Mouse (Mus musculus) urinary bladder, adult 2 months (tissue): ENCODE results near the gene Pttg1. TPM values are rescaled to one million over a fixed set of nuclear protein-coding genes. Genes with fewer than 3 reads are reported as not detected.

ENCODE experiments used
- DNase-seq: peaks from one replicate; pipeline ENCODE4 v3.0.0; 2022; ENCODE audit warnings: low spot score
- polyA plus RNA-seq: library from polyadenylated mRNA; depleted of rRNA; stranded (reverse); fragments of >200 nt; gene quantifications from 2 replicates; pipeline ENCODE4 v1.2.3, GENCODE M21; 2012

Pttg1 gene
- polyA plus RNA-seq, 1 experiment, result 144 TPM

GRCm38 (mm10) chr11:43408888-43409287, 17.2 kb downstream of the Pttg1 start:
- DNase-seq, result no peak

DNA sequence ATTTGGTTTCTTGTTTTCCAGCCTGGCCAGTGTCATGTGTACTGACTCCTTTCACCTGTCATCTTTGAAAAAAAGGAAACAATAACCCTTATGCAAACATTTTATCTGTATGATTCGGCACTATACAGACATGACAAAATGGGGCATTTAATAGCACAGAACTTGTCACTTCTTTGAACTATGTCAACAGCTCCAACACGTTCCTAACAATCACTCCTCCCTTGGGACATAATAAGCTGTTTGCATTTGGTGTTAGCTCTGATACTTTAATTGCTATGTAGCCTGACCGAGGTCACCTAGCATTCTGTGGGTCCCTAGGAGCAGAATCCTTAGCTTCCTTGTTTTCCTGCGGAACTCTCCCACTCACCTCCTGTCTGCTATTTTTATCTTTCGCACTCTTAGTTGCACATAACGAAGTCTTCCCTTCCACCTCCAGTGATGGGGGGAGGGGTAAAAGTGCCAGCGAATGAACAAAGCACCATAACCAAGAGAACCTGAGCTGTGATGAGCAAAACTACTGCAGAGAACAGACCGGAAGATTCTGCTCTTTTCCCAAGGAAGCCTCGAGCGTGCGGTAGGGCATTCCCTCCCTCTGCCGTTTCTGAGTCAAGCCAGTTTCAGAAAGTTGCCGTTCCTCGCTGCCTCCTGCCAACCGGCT, 21.8 kb downstream of the Pttg1 start:
- DNase-seq, result no peak

- no peak for DNase-seq
Observed at GRCm38 (mm10) chr11:43400131-43400530, 25.9 kb downstream of the Pttg1 start.

DNA sequence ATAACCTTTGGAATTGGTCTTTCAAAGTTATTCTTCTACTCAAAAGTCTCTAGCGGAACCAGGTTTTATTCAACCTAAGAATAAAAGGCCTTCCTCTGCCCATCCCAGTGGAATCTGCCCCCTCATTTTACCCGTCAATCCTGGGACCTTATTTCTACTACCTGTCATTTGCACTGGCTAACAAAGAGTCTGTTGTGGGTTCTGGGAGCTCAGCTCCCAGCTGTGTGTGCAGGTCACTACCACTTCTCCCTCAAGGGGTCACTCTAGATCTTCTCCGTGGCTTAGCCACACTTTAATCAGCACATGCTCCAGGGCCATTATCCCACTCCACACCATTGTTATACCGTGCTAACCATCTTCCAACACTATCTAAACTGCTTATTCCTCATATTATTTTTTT, 26.8 kb downstream of the Pttg1 start:
- no peak for DNase-seq

- no peak for DNase-seq
Observed at GRCm38 (mm10) chr11:43396672-43397071, 29.4 kb downstream of the Pttg1 start.

DNA sequence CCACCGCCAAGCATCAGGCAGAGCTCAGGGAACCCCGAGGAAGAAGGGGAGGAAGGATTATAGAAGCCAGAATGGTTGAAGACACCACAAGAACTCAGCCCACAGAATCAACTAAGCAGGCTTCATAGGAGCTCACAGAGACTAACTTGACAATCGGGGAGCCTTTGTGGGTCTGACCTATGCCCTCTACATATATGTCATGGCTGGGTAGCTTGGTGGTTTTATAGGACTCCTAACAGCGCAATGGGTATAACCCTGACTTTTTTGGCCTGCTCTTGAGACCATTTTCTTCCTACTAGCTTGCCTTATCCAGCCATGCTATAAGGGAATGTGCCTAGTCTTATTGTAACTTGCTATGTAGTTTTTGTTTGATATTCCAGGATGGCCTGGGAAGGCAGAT, 29.8 kb downstream of the Pttg1 start:
- no peak for DNase-seq

GRCm38 (mm10) chr11:43395073-43395948, 30.7 kb downstream of the Pttg1 start:
- no peak for DNase-seq

DNA sequence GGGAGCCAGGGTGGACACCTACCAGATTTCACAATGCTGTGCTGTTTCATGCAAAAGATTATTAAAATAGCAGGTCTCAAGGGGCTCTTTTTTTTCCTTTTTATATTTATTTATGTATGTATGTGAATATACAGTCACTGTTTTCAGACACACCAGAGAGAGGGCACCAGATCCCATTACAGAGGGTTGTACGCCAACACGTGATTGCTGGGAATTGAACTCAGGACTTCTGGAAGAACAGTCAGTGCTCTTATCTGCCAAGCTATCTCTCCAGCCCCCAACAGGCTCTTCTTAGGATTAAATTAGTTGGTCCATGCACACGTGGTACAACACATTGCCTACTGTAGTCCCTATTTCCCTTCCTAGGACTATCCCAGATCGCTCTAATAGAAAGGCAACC, 32.7 kb downstream of the Pttg1 start:
- no peak for DNase-seq

DNA sequence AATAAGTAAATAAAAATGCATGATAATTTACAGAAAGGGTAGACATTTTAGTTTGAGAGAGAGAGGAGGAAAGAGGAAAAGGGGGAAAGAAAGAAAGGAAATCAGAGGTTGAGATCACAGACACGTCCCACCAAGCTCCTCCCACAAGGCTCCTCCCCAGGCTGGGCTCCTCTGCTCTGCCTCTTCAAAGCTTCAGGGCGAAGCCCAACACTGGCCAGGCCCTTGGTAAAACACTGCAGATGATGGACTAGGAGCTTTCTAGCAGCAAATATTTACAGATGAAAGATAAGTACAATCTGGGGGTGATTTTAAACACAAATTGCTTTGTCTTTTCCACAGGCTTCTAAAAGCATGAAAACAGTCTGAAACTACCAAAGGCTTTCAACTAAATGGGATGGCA, 33.3 kb downstream of the Pttg1 start:
- DNase-seq, result no peak

GRCm38 (mm10) chr11:43389118-43389517, 36.9 kb downstream of the Pttg1 start:
- no peak for DNase-seq

GRCm38 (mm10) chr11:43388122-43389097, 37.6 kb downstream of the Pttg1 start:
- no peak for DNase-seq

- DNase-seq, result no peak
Observed at GRCm38 (mm10) chr11:43387004-43387880, 38.8 kb downstream of the Pttg1 start.

- no peak for DNase-seq
Observed at GRCm38 (mm10) chr11:43385716-43386115, 40.3 kb downstream of the Pttg1 start.

- DNase-seq, result peak; percentile 31
Observed at GRCm38 (mm10) chr11:43385055-43385649, 40.9 kb downstream of the Pttg1 start.

GRCm38 (mm10) chr11:43383581-43383980, 42.5 kb downstream of the Pttg1 start:
- DNase-seq, result no peak

GRCm38 (mm10) chr11:43380901-43381300, 45.1 kb downstream of the Pttg1 start:
- DNase-seq, result no peak

DNA sequence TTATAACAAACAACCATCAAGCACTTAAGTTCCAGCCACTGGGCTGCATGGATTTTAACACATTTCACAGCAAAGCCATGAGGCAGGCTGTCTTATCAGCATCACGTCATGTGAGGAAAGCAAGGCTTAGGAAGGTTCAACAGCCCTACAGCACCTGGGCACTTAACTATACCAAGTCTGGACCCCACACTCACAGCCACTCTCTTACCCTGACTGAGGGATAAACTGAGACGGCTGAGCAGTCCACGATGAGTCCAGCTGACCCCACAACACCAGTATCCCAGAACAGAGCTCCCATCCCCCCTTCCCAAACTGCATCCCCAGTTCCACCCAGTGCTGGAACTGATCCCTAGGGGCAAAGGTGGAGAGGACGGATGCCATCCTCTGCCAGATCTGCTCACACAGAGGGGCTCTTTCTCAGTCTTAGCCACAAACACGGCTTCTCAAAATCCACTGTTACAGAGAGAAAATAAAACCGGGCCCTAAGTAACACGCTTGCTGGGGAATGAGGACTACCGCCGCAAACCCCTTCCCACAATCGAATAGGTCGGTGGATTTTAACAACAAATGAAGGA, 46.1 kb downstream of the Pttg1 start:
- no peak for DNase-seq

GRCm38 (mm10) chr11:43379488-43379887, 46.6 kb downstream of the Pttg1 start:
- DNase-seq, result no peak

GRCm38 (mm10) chr11:43377083-43377850, 48.8 kb downstream of the Pttg1 start:
- no peak for DNase-seq
